Mouse (Mus musculus): ENCODE measurements around the gene Ier2. TPM values are rescaled to one million over a fixed set of nuclear protein-coding genes. Genes with fewer than 3 reads are reported as not detected.
"Not testable (repeated sequence)": the region's sequence is repeated elsewhere in the genome, so short reads cannot be mapped to it uniquely, and the experiment has no call there.

The Ier2 gene
- total and polyA plus RNA-seq, 3 experiments: 43.1 to 112 (median 64.9) TPM

- no peaks in the 10 kb centered on the region for H3K27me3 ChIP-seq (ENCODE audit: insufficient read depth, low read length)
- DNase-seq (ENCODE audit: low spot score): no peak
- peaks cover 69% of the 10 kb centered on the region for H3K4me1 ChIP-seq (ENCODE audit: insufficient read depth, low read depth, low read length)
- ATAC-seq (ENCODE audit: extremely low read depth, insufficient number of reproducible peaks, low FRiP score, poor library complexity, severe bottlenecking): no peak
- TF ChIP-seq CTCF (IDR thresholded peaks at IDR 0.05; ENCODE audit: low read depth, low read length): no peak
- no peaks in the 10 kb centered on the region for H3K9me3 ChIP-seq (replicated peaks)
- H3K4me3 ChIP-seq (ENCODE audit: low read depth, low read length): no peak overlapping the region
- peaks cover 84% of the 10 kb centered on the region for H3K36me3 ChIP-seq (replicated peaks)
Observed at GRCm38 (mm10) chr8:84682257-84682656, 19.6 kb upstream of the Ier2 start.

GRCm38 (mm10) chr8:84681476-84681875, 18.8 kb upstream of the Ier2 start:
- Histone ChIP-seq H3K4me3 (ENCODE audit: low read depth, low read length) (no peak overlapping the region), H3K36me3 (replicated peaks) (peaks cover 91% of the 10 kb centered on the region), H3K4me1 (ENCODE audit: insufficient read depth, low read depth, low read length) (peaks cover 74% of the 10 kb centered on the region), H3K9me3 (replicated peaks) (no peaks in the 10 kb centered on the region), H3K27me3 (ENCODE audit: insufficient read depth, low read length) (no peaks in the 10 kb centered on the region)
- DNase-seq (ENCODE audit: low spot score) (no peak), ATAC-seq (ENCODE audit: extremely low read depth, insufficient number of reproducible peaks, low FRiP score, poor library complexity, severe bottlenecking) (no peak)
- no peak for TF ChIP-seq TAL1 (conservative IDR thresholded peaks at IDR 0.05; ENCODE audit: low read depth, low read length)
- no peak for TF ChIP-seq GATA1 (IDR thresholded peaks at IDR 0.05; ENCODE audit: borderline replicate concordance, low read length)
- no peak for TF ChIP-seq POLR2AphosphoS5 (IDR thresholded peaks at IDR 0.05; ENCODE audit: insufficient replicate concordance, low read depth, low read length)
- TF ChIP-seq CTCF (IDR thresholded peaks at IDR 0.05; ENCODE audit: low read depth, low read length): no peak
- TF ChIP-seq GATA2 (IDR thresholded peaks at IDR 0.05; ENCODE audit: borderline replicate concordance, low read depth, low read length): no peak

GRCm38 (mm10) chr8:84677305-84677704, 14.7 kb upstream of the Ier2 start:
- no peak overlapping the region for H3K4me3 ChIP-seq (ENCODE audit: low read depth, low read length)
- DNase-seq (ENCODE audit: low spot score): no peak

GRCm38 (mm10) chr8:84670295-84671006, 7.8 kb upstream of the Ier2 start:
- H3K9me3 ChIP-seq (replicated peaks); H3K27me3 ChIP-seq (ENCODE audit: insufficient read depth, low read length); DNase-seq (ENCODE audit: low spot score); ATAC-seq (ENCODE audit: extremely low read depth, insufficient number of reproducible peaks, low FRiP score, poor library complexity, severe bottlenecking); H3K4me3 ChIP-seq (ENCODE audit: low read depth, low read length): not testable (repeated sequence)
- peaks cover 61% of the 10 kb centered on the region for H3K4me1 ChIP-seq (ENCODE audit: insufficient read depth, low read depth, low read length)
- peaks cover 78% of the 10 kb centered on the region for H3K36me3 ChIP-seq (replicated peaks)

More at GRCm38 (mm10) chr8:84677305-84677704, 14.7 kb upstream of the Ier2 start:
- Histone ChIP-seq H3K9me3 (replicated peaks) (no peaks in the 10 kb centered on the region), H3K27me3 (ENCODE audit: insufficient read depth, low read length) (no peaks in the 10 kb centered on the region), H3K4me1 (ENCODE audit: insufficient read depth, low read depth, low read length) (peaks cover 57% of the 10 kb centered on the region), H3K36me3 (replicated peaks) (peaks cover 95% of the 10 kb centered on the region)
- no peak for ATAC-seq (ENCODE audit: extremely low read depth, insufficient number of reproducible peaks, low FRiP score, poor library complexity, severe bottlenecking)
- TF ChIP-seq GATA2 (IDR thresholded peaks at IDR 0.05; ENCODE audit: borderline replicate concordance, low read depth, low read length) (no peak), GATA1 (IDR thresholded peaks at IDR 0.05; ENCODE audit: borderline replicate concordance, low read length) (no peak), CTCF (IDR thresholded peaks at IDR 0.05; ENCODE audit: low read depth, low read length) (no peak), TAL1 (conservative IDR thresholded peaks at IDR 0.05; ENCODE audit: low read depth, low read length) (no peak), POLR2AphosphoS5 (IDR thresholded peaks at IDR 0.05; ENCODE audit: insufficient replicate concordance, low read depth, low read length) (no peak)

GRCm38 (mm10) chr8:84668731-84669485, 6.3 kb upstream of the Ier2 start:
- Histone ChIP-seq H3K4me1 (ENCODE audit: insufficient read depth, low read depth, low read length) (peaks cover 63% of the 10 kb centered on the region), H3K36me3 (replicated peaks) (peaks cover 63% of the 10 kb centered on the region), H3K27me3 (ENCODE audit: insufficient read depth, low read length) (no peaks in the 10 kb centered on the region), H3K9me3 (replicated peaks) (no peaks in the 10 kb centered on the region), H3K4me3 (ENCODE audit: low read depth, low read length) (no peak overlapping the region)
- ATAC-seq (ENCODE audit: extremely low read depth, insufficient number of reproducible peaks, low FRiP score, poor library complexity, severe bottlenecking) (no peak), DNase-seq (ENCODE audit: low spot score) (no peak)
- no peak for TF ChIP-seq GATA2 (IDR thresholded peaks at IDR 0.05; ENCODE audit: borderline replicate concordance, low read depth, low read length)
- TF ChIP-seq GATA1 (IDR thresholded peaks at IDR 0.05; ENCODE audit: borderline replicate concordance, low read length): no peak
- TF ChIP-seq POLR2AphosphoS5 (IDR thresholded peaks at IDR 0.05; ENCODE audit: insufficient replicate concordance, low read depth, low read length): no peak; the same call in 1 of the 2 replicates
- TF ChIP-seq CTCF (IDR thresholded peaks at IDR 0.05; ENCODE audit: low read depth, low read length): no peak
- no peak for TF ChIP-seq TAL1 (conservative IDR thresholded peaks at IDR 0.05; ENCODE audit: low read depth, low read length)

- H3K4me1 ChIP-seq (ENCODE audit: insufficient read depth, low read depth, low read length): peaks cover 65% of the 10 kb centered on the region
- ATAC-seq (ENCODE audit: extremely low read depth, insufficient number of reproducible peaks, low FRiP score, poor library complexity, severe bottlenecking) (no peak), DNase-seq (ENCODE audit: low spot score) (no peak)
- H3K36me3 ChIP-seq (replicated peaks): peaks cover 55% of the 10 kb centered on the region
- no peak overlapping the region for H3K4me3 ChIP-seq (ENCODE audit: low read depth, low read length)
- TF ChIP-seq POLR2AphosphoS5 (IDR thresholded peaks at IDR 0.05; ENCODE audit: insufficient replicate concordance, low read depth, low read length): 0 out of 2 replicates have a peak, but pooled peaks have one; percentile 24
- no peak for TF ChIP-seq CTCF (IDR thresholded peaks at IDR 0.05; ENCODE audit: low read depth, low read length)
- no peak for TF ChIP-seq GATA2 (IDR thresholded peaks at IDR 0.05; ENCODE audit: borderline replicate concordance, low read depth, low read length)
- no peaks in the 10 kb centered on the region for H3K9me3 ChIP-seq (replicated peaks)
- H3K27me3 ChIP-seq (ENCODE audit: insufficient read depth, low read length): no peaks in the 10 kb centered on the region
Observed at GRCm38 (mm10) chr8:84668081-84668480, 5.4 kb upstream of the Ier2 start.
